Mouse (Mus musculus): ENCODE measurements around the gene Palm. TPM values are rescaled to one million over a fixed set of nuclear protein-coding genes. Genes with fewer than 3 reads are reported as not detected.

Palm gene
- total RNA-seq, 2 experiments from 2014 or later: 275 to 277 TPM

GRCm38 (mm10) chr10:79762875-79763274 lies 30.5 kb upstream of the Palm start:
- Histone ChIP-seq H3K27ac (no peak overlapping the region), H3K4me3 (no peak overlapping the region)
- DNase-seq (ENCODE audit: low spot score in 2 of 2): no peak
- TF ChIP-seq CTCF (conservative IDR thresholded peaks at IDR 0.05): no peak

GRCm38 (mm10) chr10:79764234-79764633 lies 29.1 kb upstream of the Palm start:
- no peak for TF ChIP-seq CTCF (conservative IDR thresholded peaks at IDR 0.05)
- H3K4me3 ChIP-seq: no peak overlapping the region
- no peak overlapping the region for H3K27ac ChIP-seq
- no peak for DNase-seq (ENCODE audit: low spot score in 2 of 2)

GRCm38 (mm10) chr10:79765228-79765745 lies 28.1 kb upstream of the Palm start:
- TF ChIP-seq CTCF (conservative IDR thresholded peaks at IDR 0.05): no peak
- no peak overlapping the region for H3K27ac ChIP-seq
- DNase-seq (ENCODE audit: low spot score in 2 of 2): no peak
- peak overlapping the region; percentile 94 for H3K4me3 ChIP-seq

GRCm38 (mm10) chr10:79766001-79766507 lies 27.3 kb upstream of the Palm start:
- no peak for DNase-seq (ENCODE audit: low spot score in 2 of 2)
- H3K4me3 ChIP-seq: peak overlapping the region; percentile 94
- peak overlapping the region; percentile 97 for H3K27ac ChIP-seq
- no peak for TF ChIP-seq CTCF (conservative IDR thresholded peaks at IDR 0.05)

- Histone ChIP-seq H3K27ac (peak within 1 kb of the TSS; percentile 97), H3K4me3 (peak within 1 kb of the TSS; percentile 94)
- TF ChIP-seq CTCF (conservative IDR thresholded peaks at IDR 0.05): no peak
- peak; percentile 97 to 98 for DNase-seq (ENCODE audit: low spot score in 2 of 2)
Measured at GRCm38 (mm10) chr10:79766508-79767325, 26.7 kb upstream of the Palm start, which contains the start of gene Rnf126. Gene Rnf126, minus strand, starts transcription at chr10:79766952.

- H3K27ac ChIP-seq: peak overlapping the region; percentile 97
- H3K4me3 ChIP-seq: peak overlapping the region; percentile 94
- peak; percentile 96 to 97 for DNase-seq (ENCODE audit: low spot score in 2 of 2)
- no peak for TF ChIP-seq CTCF (conservative IDR thresholded peaks at IDR 0.05)
Measured at GRCm38 (mm10) chr10:79767372-79768244, 25.8 kb upstream of the Palm start.

- DNase-seq (ENCODE audit: low spot score in 2 of 2): peak; percentile 65 to 81
- peak overlapping the region; percentile 94 for H3K4me3 ChIP-seq
- peak overlapping the region; percentile 97 for H3K27ac ChIP-seq
- peak; percentile 89 for TF ChIP-seq CTCF (conservative IDR thresholded peaks at IDR 0.05)
Measured at GRCm38 (mm10) chr10:79768400-79768799, 25.0 kb upstream of the Palm start.

- no peak for DNase-seq (ENCODE audit: low spot score in 2 of 2)
- Histone ChIP-seq H3K27ac (no peak overlapping the region), H3K4me3 (no peak overlapping the region)
- no peak for TF ChIP-seq CTCF (conservative IDR thresholded peaks at IDR 0.05)
Measured at GRCm38 (mm10) chr10:79769329-79769728, 24.0 kb upstream of the Palm start.

- no peak overlapping the region for H3K4me3 ChIP-seq
- H3K27ac ChIP-seq: no peak overlapping the region
- peak; percentile 50 for TF ChIP-seq CTCF (conservative IDR thresholded peaks at IDR 0.05)
- DNase-seq (ENCODE audit: low spot score in 2 of 2): no peak
Measured at GRCm38 (mm10) chr10:79772320-79772719, 21.1 kb upstream of the Palm start.

- Histone ChIP-seq H3K27ac (no peak overlapping the region), H3K4me3 (no peak overlapping the region)
- DNase-seq (ENCODE audit: low spot score in 2 of 2): no peak
- no peak for TF ChIP-seq CTCF (conservative IDR thresholded peaks at IDR 0.05)
Measured at GRCm38 (mm10) chr10:79773208-79773607, 20.2 kb upstream of the Palm start.

- TF ChIP-seq CTCF (conservative IDR thresholded peaks at IDR 0.05): peak; percentile 66
- no peak overlapping the region for H3K27ac ChIP-seq
- no peak for DNase-seq (ENCODE audit: low spot score in 2 of 2)
Measured at GRCm38 (mm10) chr10:79774486-79775279, 18.7 kb upstream of the Palm start.

GRCm38 (mm10) chr10:79777103-79777531 lies 16.3 kb upstream of the Palm start, which contains the start of gene Fstl3:
Gene Fstl3, plus strand, starts transcription at chr10:79777272.
- DNase-seq (ENCODE audit: low spot score in 2 of 2): no peak
- Histone ChIP-seq H3K4me3 (no peak within 1 kb of the TSS; the same call in 1 of the 2 replicates), H3K27ac (no peak within 1 kb of the TSS)
- TF ChIP-seq CTCF (conservative IDR thresholded peaks at IDR 0.05): no peak

More at GRCm38 (mm10) chr10:79774486-79775279, 18.7 kb upstream of the Palm start:
- H3K4me3 ChIP-seq: no peak overlapping the region
